Mouse (Mus musculus): Measurements from ENCODE around the gene Prmt7.

GRCm38 (mm10) chr8:106271378-106271777 lies 60.6 kb downstream of the Prmt7 start:
- TF ChIP-seq CHD2 (IDR thresholded peaks at IDR 0.05; ENCODE audit: low read depth, low read length) (no peak), HCFC1 (IDR thresholded peaks at IDR 0.05; ENCODE audit: borderline replicate concordance, insufficient read depth, low read length) (no peak), ZNF384 (IDR thresholded peaks at IDR 0.05; ENCODE audit: low read depth, low read length) (no peak), ZC3H11A (IDR thresholded peaks at IDR 0.05; ENCODE audit: borderline replicate concordance, low read depth, low read length) (no peak)

Data from ES-E14 (cell line).